Mouse (Mus musculus): Measurements from ENCODE around the gene Isoc2b. TPM values are rescaled to one million over a fixed set of nuclear protein-coding genes. Genes with fewer than 3 reads are reported as not detected.
"Not testable (repeated sequence)": the region's sequence is repeated elsewhere in the genome, so short reads cannot be mapped to it uniquely, and the experiment has no call there.

The Isoc2b gene
- polyA plus RNA-seq, 1 experiment from 2014 or later = 2.6 TPM

GRCm38 (mm10) chr7:4899649-4900522, 29.8 kb upstream of the Isoc2b start:
- H3K36me3 ChIP-seq (replicated peaks) = no peaks in the 10 kb centered on the region
- H3K4me3 ChIP-seq = peak overlapping the region; percentile 47
- peaks cover 32% of the 10 kb centered on the region for H3K27me3 ChIP-seq (replicated peaks; ENCODE audit: low read depth, poor library complexity, severe bottlenecking)
- peak overlapping the region; percentile 24; the same call in 1 of the 2 replicates for H3K27ac ChIP-seq (replicated peaks)
- H3K4me1 ChIP-seq = peaks cover 22% of the 10 kb centered on the region
- peaks cover 6% of the 10 kb centered on the region for H3K9me3 ChIP-seq
- DNase-seq (ENCODE audit: low spot score) = peak; percentile 31
- 8% methylated on average over 19 of the region's 19 CpGs for WGBS

- H3K9me3 ChIP-seq = peaks cover 6% of the 10 kb centered on the region
- peak overlapping the region; percentile 47 for H3K4me3 ChIP-seq
- 19% methylated on average over 18 of the region's 18 CpGs for WGBS
- no peak for DNase-seq (ENCODE audit: low spot score)
- H3K36me3 ChIP-seq (replicated peaks) = no peaks in the 10 kb centered on the region
- peaks cover 32% of the 10 kb centered on the region for H3K27me3 ChIP-seq (replicated peaks; ENCODE audit: low read depth, poor library complexity, severe bottlenecking)
- peaks cover 22% of the 10 kb centered on the region for H3K4me1 ChIP-seq
- H3K27ac ChIP-seq (replicated peaks) = peak overlapping the region; percentile 24; the same call in 1 of the 2 replicates
Observed at GRCm38 (mm10) chr7:4898851-4899648, 29.0 kb upstream of the Isoc2b start.

GRCm38 (mm10) chr7:4895186-4895585, 25.1 kb upstream of the Isoc2b start:
- Histone ChIP-seq H3K9me3 (no peaks in the 10 kb centered on the region), H3K36me3 (replicated peaks) (no peaks in the 10 kb centered on the region), H3K4me1 (peaks cover 18% of the 10 kb centered on the region), H3K27me3 (replicated peaks; ENCODE audit: low read depth, poor library complexity, severe bottlenecking) (peaks cover 21% of the 10 kb centered on the region), H3K27ac (replicated peaks) (no peak overlapping the region), H3K4me3 (no peak overlapping the region)
- WGBS = 59% methylated on average over 11 of the region's 11 CpGs
- DNase-seq (ENCODE audit: low spot score) = no peak

GRCm38 (mm10) chr7:4886680-4887079, 16.6 kb upstream of the Isoc2b start:
- 82% methylated on average over 4 of the region's 4 CpGs for WGBS
- Histone ChIP-seq H3K4me3 (no peak overlapping the region), H3K27ac (replicated peaks) (no peak overlapping the region), H3K4me1 (no peaks in the 10 kb centered on the region), H3K27me3 (replicated peaks; ENCODE audit: low read depth, poor library complexity, severe bottlenecking) (no peaks in the 10 kb centered on the region), H3K36me3 (replicated peaks) (no peaks in the 10 kb centered on the region), H3K9me3 (peaks cover 14% of the 10 kb centered on the region)
- no peak for DNase-seq (ENCODE audit: low spot score)

GRCm38 (mm10) chr7:4879036-4879435, 9.0 kb upstream of the Isoc2b start:
- 88% methylated on average over 1 of the region's 1 CpGs for WGBS
- H3K27me3 ChIP-seq (replicated peaks; ENCODE audit: low read depth, poor library complexity, severe bottlenecking); DNase-seq (ENCODE audit: low spot score); H3K36me3 ChIP-seq (replicated peaks); H3K4me3 ChIP-seq; H3K27ac ChIP-seq (replicated peaks): not testable (repeated sequence)
- H3K9me3 ChIP-seq = peaks cover 10% of the 10 kb centered on the region
- peaks cover 23% of the 10 kb centered on the region for H3K4me1 ChIP-seq

- Histone ChIP-seq H3K27me3 (replicated peaks; ENCODE audit: low read depth, poor library complexity, severe bottlenecking) (no peaks in the 10 kb centered on the region), H3K4me1 (peaks cover 23% of the 10 kb centered on the region), H3K36me3 (replicated peaks) (no peaks in the 10 kb centered on the region), H3K4me3 (no peak overlapping the region), H3K9me3 (peaks cover 9% of the 10 kb centered on the region), H3K27ac (replicated peaks) (no peak overlapping the region)
- no peak for DNase-seq (ENCODE audit: low spot score)
Observed at GRCm38 (mm10) chr7:4878186-4878585, 8.1 kb upstream of the Isoc2b start.

GRCm38 (mm10) chr7:4877226-4877625, 7.2 kb upstream of the Isoc2b start:
- no peaks in the 10 kb centered on the region for H3K36me3 ChIP-seq (replicated peaks)
- peaks cover 4% of the 10 kb centered on the region; the same call in 1 of the 2 replicates for H3K9me3 ChIP-seq
- no peak for DNase-seq (ENCODE audit: low spot score)
- 12% methylated on average over 11 of the region's 11 CpGs for WGBS
- H3K4me1 ChIP-seq = peaks cover 23% of the 10 kb centered on the region
- H3K27me3 ChIP-seq (replicated peaks; ENCODE audit: low read depth, poor library complexity, severe bottlenecking) = no peaks in the 10 kb centered on the region
- H3K4me3 ChIP-seq = peak overlapping the region; percentile 68
- H3K27ac ChIP-seq (replicated peaks) = peak overlapping the region; percentile 76

- Histone ChIP-seq H3K4me1 (peaks cover 23% of the 10 kb centered on the region), H3K4me3 (peak within 1 kb of the TSS; percentile 68), H3K9me3 (no peaks in the 10 kb centered on the region), H3K36me3 (replicated peaks) (no peaks in the 10 kb centered on the region), H3K27ac (replicated peaks) (peak within 1 kb of the TSS; percentile 76), H3K27me3 (replicated peaks; ENCODE audit: low read depth, poor library complexity, severe bottlenecking) (no peaks in the 10 kb centered on the region)
- peak; percentile 96 for DNase-seq (ENCODE audit: low spot score)
- WGBS = under 1% methylated on average over 22 of the region's 22 CpGs
Observed at GRCm38 (mm10) chr7:4876753-4877221, 6.7 kb upstream of the Isoc2b start, which contains the start of gene Isoc2a. Isoc2a (plus strand) TSS chr7:4877153.

GRCm38 (mm10) chr7:4866631-4867180, 3.4 kb downstream of the Isoc2b start:
- WGBS = 42% methylated on average over 10 of the region's 10 CpGs
- Histone ChIP-seq H3K4me3 (peak overlapping the region; percentile 63), H3K27ac (replicated peaks) (peak overlapping the region; percentile 87), H3K36me3 (replicated peaks) (no peaks in the 10 kb centered on the region), H3K9me3 (no peaks in the 10 kb centered on the region; the same call in 1 of the 2 replicates), H3K27me3 (replicated peaks; ENCODE audit: low read depth, poor library complexity, severe bottlenecking) (no peaks in the 10 kb centered on the region), H3K4me1 (peaks cover 17% of the 10 kb centered on the region)
- DNase-seq (ENCODE audit: low spot score) = no peak

GRCm38 (mm10) chr7:4865579-4866493, 4.2 kb downstream of the Isoc2b start:
- Histone ChIP-seq H3K36me3 (replicated peaks) (no peaks in the 10 kb centered on the region), H3K9me3 (no peaks in the 10 kb centered on the region; the same call in 1 of the 2 replicates), H3K27me3 (replicated peaks; ENCODE audit: low read depth, poor library complexity, severe bottlenecking) (no peaks in the 10 kb centered on the region), H3K4me1 (peaks cover 17% of the 10 kb centered on the region), H3K27ac (replicated peaks) (peak overlapping the region; percentile 87), H3K4me3 (peak overlapping the region; percentile 63)
- peak; percentile 96 for DNase-seq (ENCODE audit: low spot score)
- 4% methylated on average over 40 of the region's 40 CpGs for WGBS

GRCm38 (mm10) chr7:4865090-4865489, 5.0 kb downstream of the Isoc2b start:
- 58% methylated on average over 5 of the region's 5 CpGs for WGBS
- H3K9me3 ChIP-seq = no peaks in the 10 kb centered on the region; the same call in 1 of the 2 replicates
- H3K4me1 ChIP-seq = peaks cover 17% of the 10 kb centered on the region
- H3K27me3 ChIP-seq (replicated peaks; ENCODE audit: low read depth, poor library complexity, severe bottlenecking) = no peaks in the 10 kb centered on the region
- peak; percentile 40 for DNase-seq (ENCODE audit: low spot score)
- peak overlapping the region; percentile 87; the same call in 1 of the 2 replicates for H3K27ac ChIP-seq (replicated peaks)
- H3K36me3 ChIP-seq (replicated peaks) = no peaks in the 10 kb centered on the region
- H3K4me3 ChIP-seq = peak overlapping the region; percentile 63

Data from embryonic facial prominence, embryonic 10.5 days (tissue).